23 mouse cellular contexts compared by ENCODE assay signal in the genomic region with DNA sequence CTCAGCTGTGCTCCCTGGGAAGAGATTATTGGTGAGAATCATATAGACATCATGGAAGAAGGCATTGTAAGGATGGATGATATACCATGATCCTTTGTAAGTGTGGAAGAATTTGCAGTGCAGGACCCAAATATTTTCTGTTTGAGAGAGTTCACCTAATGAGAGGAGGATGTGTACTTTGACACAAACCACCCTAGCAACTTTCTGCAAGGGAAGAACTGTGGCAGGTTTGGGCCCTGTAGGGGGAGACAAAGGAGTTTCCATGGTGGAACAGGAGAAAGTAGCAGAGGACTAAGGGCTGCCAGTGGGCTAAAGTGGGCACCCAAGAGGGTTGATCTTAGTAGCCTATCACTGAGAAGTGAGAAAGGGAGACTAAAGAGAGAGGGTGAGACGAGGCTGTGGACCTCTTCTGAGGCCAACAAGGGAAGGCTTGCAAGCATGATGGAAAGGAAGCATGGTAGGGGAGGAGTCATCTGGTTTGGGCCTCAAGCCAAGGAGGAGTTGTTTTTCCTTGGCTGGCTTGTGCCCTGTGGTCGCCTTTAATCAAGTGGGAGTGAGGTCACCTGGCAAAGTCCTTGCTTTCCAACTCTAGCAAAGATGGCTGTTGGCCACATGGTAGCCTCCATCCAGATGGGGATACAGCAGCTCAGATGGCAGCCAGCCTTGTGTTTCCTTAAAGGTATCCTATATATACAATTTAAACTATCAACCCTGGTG. TPM values are rescaled to one million over a fixed set of nuclear protein-coding genes. Genes with fewer than 3 reads are reported as not detected.
DNase-seq lines count a peak whose midpoint lies in the region; ATAC-seq and TF ChIP-seq lines count a peak whose summit lies in the region.
"Had no signal": no experiment of that assay in that cellular context is flagged by ENCODE, and none has a peak within 500 bp of the region (broad histone marks: within the 10 kb centered on the region; RNA-seq: fewer than 3 reads in every experiment).

No protein-coding gene starts in this region.

- no peak overlapping the region for H3K27ac ChIP-seq in kidney, postnatal 0 days
- H3K27ac ChIP-seq: hindbrain, embryonic 13.5 days; limb, embryonic 12.5 days; liver, embryonic 15.5 days; midbrain, embryonic 10.5 days had no signal

- no peak overlapping the region for H3K9ac ChIP-seq in kidney, postnatal 0 days (ENCODE audit: low read depth, low read length)
- H3K9ac ChIP-seq: hindbrain, embryonic 13.5 days; limb, embryonic 12.5 days; liver, embryonic 15.5 days had no signal

- no peak for ATAC-seq in kidney, postnatal 0 days (replicated peaks; ENCODE audit: low FRiP score, low read depth)
- ATAC-seq: activated CD4-positive, CD25-positive, alpha-beta regulatory T cell, adult 4 months had no signal

- no peak overlapping the region for H3K4me3 ChIP-seq in kidney, postnatal 0 days (replicated peaks; ENCODE audit: low read depth, low read length)
- H3K4me3 ChIP-seq: hindbrain, embryonic 13.5 days; limb, embryonic 12.5 days; liver, embryonic 15.5 days; midbrain, embryonic 10.5 days had no signal

- no peak overlapping the region for H3K4me2 ChIP-seq in kidney, postnatal 0 days (ENCODE audit: low read length)
- H3K4me2 ChIP-seq: hindbrain, embryonic 13.5 days; limb, embryonic 12.5 days; liver, embryonic 15.5 days had no signal

- H3K4me1 ChIP-seq in kidney, postnatal 0 days (replicated peaks; ENCODE audit: insufficient read depth, low read length): peaks cover 8% of the 10 kb centered on the region; the same call in 1 of the 2 replicates
- H3K4me1 ChIP-seq: liver, embryonic 15.5 days had no signal

- H3K9me3 ChIP-seq in kidney, postnatal 0 days (replicated peaks; ENCODE audit: low read length): no peaks in the 10 kb centered on the region
- H3K9me3 ChIP-seq: hindbrain, embryonic 13.5 days; limb, embryonic 12.5 days; liver, embryonic 15.5 days; midbrain, embryonic 10.5 days had no signal

- DNase-seq in adrenal gland, postnatal 10 days: peak; percentile 16
- DNase-seq in adrenal gland, adult 8-10 months: no peak
- no peak for DNase-seq in kidney, postnatal 0 days (ENCODE audit: low spot score)
- no peak for DNase-seq in kidney, postnatal 36 days
- DNase-seq in 3134 (ENCODE audit: extremely low read depth, insufficient read length, low spot score) (peak; percentile 43), NIH3T3 (ENCODE audit: low read depth) (peak; percentile 79)
- DNase-seq in frontal cortex, postnatal 25 days (ENCODE audit: low spot score in 2 of 2): no peak
- no peak for DNase-seq in left cerebral cortex, adult 11 months (ENCODE audit: low spot score)
- DNase-seq: B cell, adult 2 months; cerebellum, adult 9-11 months; gastrocnemius, postnatal 14 days; heart, postnatal 14 days; kidney, adult 8-10 months; kidney, postnatal 4 days; retina, postnatal 1 day; right cerebral cortex, postnatal 4 days had no signal

- no peaks in the 10 kb centered on the region for H3K27me3 ChIP-seq in kidney, postnatal 0 days (ENCODE audit: insufficient read depth, low read length)
- H3K27me3 ChIP-seq: limb, embryonic 12.5 days had no signal

- WGBS in kidney, postnatal 0 days: 49% methylated on average over 2 of the region's 2 CpGs

- H3K36me3 ChIP-seq in kidney, postnatal 0 days (ENCODE audit: insufficient read depth, low read length): no peaks in the 10 kb centered on the region
- H3K36me3 ChIP-seq: hindbrain, embryonic 13.5 days; limb, embryonic 12.5 days; liver, embryonic 15.5 days; midbrain, embryonic 10.5 days had no signal

- peak; percentile 28; the same call in 1 of the 2 replicates for TF ChIP-seq CTCF in kidney, postnatal 0 days (IDR thresholded peaks at IDR 0.05; ENCODE audit: low read depth)

RNA-seq across cellular contexts. Expression of a gene that starts 3.7 kb away (rescaled TPM):
- total RNA-seq in adrenal gland, postnatal 10 days (2021): under 1 TPM in 1 of 2 experiments, not detected in 1; 0.79 TPM
- under 1 TPM; 0.52 to 0.92 (median 0.84) TPM for total RNA-seq in adrenal gland, adult 8-10 months (2022)
- polyA plus RNA-seq in kidney, postnatal 0 days (2015; fragmentation: Nextera tagmentation; extraction: Ambion mirVana): 0.96 and 1.6 TPM in 2 replicates
- total RNA-seq: gastrocnemius, postnatal 14 days; monocyte, adult 5-6 weeks had no signal
- polyA plus RNA-seq: activated CD4-positive, CD25-positive, alpha-beta regulatory T cell, adult 4 months; liver, embryonic 15.5 days; neural tube, embryonic 11.5 days had no signal

RNA-seq across cellular contexts. Expression of a gene that starts 38.4 kb away (rescaled TPM):
- 10 to 100 TPM; 18.3 to 18.8 TPM for total RNA-seq in adrenal gland, postnatal 10 days (2021)
- 10 to 100 TPM; 14.9 to 17.3 (median 15.8) TPM for total RNA-seq in adrenal gland, adult 8-10 months (2022)
- polyA plus RNA-seq in kidney, postnatal 0 days (2015; fragmentation: Nextera tagmentation; extraction: Ambion mirVana): 72.4 and 77.6 TPM in 2 replicates

Comparison
In these comparisons a context has a peak if more than half of its experiments do, and no peak if none do; other contexts are left out.
1. DNase-seq: peak in adrenal gland, postnatal 10 days (single experiment), 3134 (single experiment) and NIH3T3 (single experiment); none in adrenal gland, adult 8-10 months (single experiment), kidney, postnatal 0 days (single experiment), kidney, postnatal 36 days (0 of 2), frontal cortex, postnatal 25 days (0 of 2) and left cerebral cortex, adult 11 months (single experiment).